Mouse (Mus musculus): ENCODE measurements around the gene Ski.

DNA sequence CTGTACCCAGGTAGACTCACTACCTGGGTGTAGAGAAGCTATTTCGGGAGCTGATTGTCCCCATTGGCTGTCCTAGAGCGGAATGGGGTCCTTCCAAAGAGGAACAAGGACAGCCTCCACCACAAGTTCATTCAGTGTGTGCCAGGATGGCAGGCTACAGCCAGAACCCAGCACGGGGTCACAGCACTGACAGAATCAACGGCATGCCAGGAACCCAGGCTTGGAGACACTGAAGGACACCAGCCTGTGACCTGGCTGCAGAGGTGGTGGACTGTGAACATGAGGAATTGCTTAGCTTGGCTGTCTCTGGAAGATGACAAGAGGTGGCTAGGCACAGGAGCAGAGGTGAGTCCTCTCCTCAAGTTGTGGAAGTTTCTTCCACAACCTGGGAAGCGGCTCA lies 19.9 kb upstream of the Ski start:
- TF ChIP-seq CTCF (IDR thresholded peaks at IDR 0.05; ENCODE audit: low read depth, low read length) (no peak), POLR2A (IDR thresholded peaks at IDR 0.05; ENCODE audit: borderline replicate concordance, low read depth, low read length) (no peak)

Measured in bone marrow macrophage, adult 2 months (primary cell).